Mouse (Mus musculus) embryo, embryonic 11.5 days (tissue): Measurements from ENCODE around the gene Tmem255a.

ENCODE experiments used
- DNase-seq: peaks from one replicate; pipeline ENCODE4 v3.0.0-alpha.2; 2012; ENCODE audit warnings: low read depth, low spot score

The Tmem255a gene

GRCm38 (mm10) chrX:38251851-38252571 lies at the start of gene Tmem255a:
Tmem255a (minus strand) TSS chrX:38252439.
- DNase-seq: no peak

GRCm38 (mm10) chrX:38259610-38260009 lies 7.4 kb upstream of the Tmem255a start:
- no peak for DNase-seq

GRCm38 (mm10) chrX:38250352-38250950 lies 1.8 kb downstream of the Tmem255a start:
- DNase-seq: no peak

- DNase-seq: no peak
Observed at GRCm38 (mm10) chrX:38249640-38250351, 2.4 kb downstream of the Tmem255a start.

- no peak for DNase-seq
Observed at GRCm38 (mm10) chrX:38247601-38248000, 4.6 kb downstream of the Tmem255a start.

- DNase-seq: no peak
Observed at GRCm38 (mm10) chrX:38247108-38247507, 5.1 kb downstream of the Tmem255a start.

GRCm38 (mm10) chrX:38237731-38238130 lies 14.5 kb downstream of the Tmem255a start:
- no peak for DNase-seq

- no peak for DNase-seq
Observed at GRCm38 (mm10) chrX:38229888-38230287, 22.4 kb downstream of the Tmem255a start.

GRCm38 (mm10) chrX:38222757-38223156 lies 29.5 kb downstream of the Tmem255a start:
- no peak for DNase-seq

- DNase-seq: peak; percentile 8
Observed at GRCm38 (mm10) chrX:38217676-38217991, 34.6 kb downstream of the Tmem255a start.

- DNase-seq: no peak
Observed at GRCm38 (mm10) chrX:38216986-38217675, 35.1 kb downstream of the Tmem255a start.

- DNase-seq: no peak
Observed at GRCm38 (mm10) chrX:38207392-38207791, 44.8 kb downstream of the Tmem255a start.

- no peak for DNase-seq
Observed at GRCm38 (mm10) chrX:38201816-38202215, 50.4 kb downstream of the Tmem255a start.

- DNase-seq: no peak
Observed at GRCm38 (mm10) chrX:38190458-38190764, 61.8 kb downstream of the Tmem255a start.

- peak; percentile 69 for DNase-seq
Observed at GRCm38 (mm10) chrX:38189552-38190457, 62.4 kb downstream of the Tmem255a start, which contains the start of gene Zbtb33. Zbtb33 (plus strand) TSS chrX:38189793.

GRCm38 (mm10) chrX:38185520-38185919 lies 66.7 kb downstream of the Tmem255a start:
- no peak for DNase-seq

- peak; percentile 32 for DNase-seq
Observed at GRCm38 (mm10) chrX:38181608-38182258, 70.5 kb downstream of the Tmem255a start.

GRCm38 (mm10) chrX:38180656-38181607 lies 71.3 kb downstream of the Tmem255a start:
- peak; percentile 8 for DNase-seq

GRCm38 (mm10) chrX:38179891-38180310 lies 72.3 kb downstream of the Tmem255a start:
- DNase-seq: peak; percentile 19
